Mouse (Mus musculus): ENCODE measurements around the gene Gm21958. TPM values are rescaled to one million over a fixed set of nuclear protein-coding genes. Genes with fewer than 3 reads are reported as not detected.

The Gm21958 gene
- total RNA-seq, 1 experiment = not detected

- no peaks in the 10 kb centered on the region for H3K4me1 ChIP-seq (ENCODE audit: control insufficient read depth in 2 of 2, insufficient read depth in 2 of 2, low read length in 2 of 2, poor library complexity in 1 of 2)
- H3K9me3 ChIP-seq (ENCODE audit: control insufficient read depth, insufficient read depth, low read depth, low read length) = no peaks in the 10 kb centered on the region
- H3K9ac ChIP-seq (ENCODE audit: insufficient read depth, low read depth, low read length, poor library complexity, severe bottlenecking) = no peak overlapping the region
- no peak for DNase-seq (ENCODE audit: low read depth, low spot score)
- TF ChIP-seq HCFC1 (IDR thresholded peaks at IDR 0.05; ENCODE audit: borderline replicate concordance, insufficient read depth, low read length) = no peak
- no peak for TF ChIP-seq ZNF384 (IDR thresholded peaks at IDR 0.05; ENCODE audit: low read depth, low read length)
- TF ChIP-seq ZC3H11A (IDR thresholded peaks at IDR 0.05; ENCODE audit: borderline replicate concordance, low read depth, low read length) = no peak
- no peak for TF ChIP-seq CHD2 (IDR thresholded peaks at IDR 0.05; ENCODE audit: low read depth, low read length)
- TF ChIP-seq MAFK (IDR thresholded peaks at IDR 0.05; ENCODE audit: insufficient read depth, low read depth, low read length) = no peak
- H3K4me3 ChIP-seq (ENCODE audit: insufficient read depth in 1 of 2, low read depth in 1 of 2, low read length in 2 of 2, poor library complexity in 1 of 2, severe bottlenecking in 1 of 2) = no peak overlapping the region
- no peak overlapping the region for H3K27ac ChIP-seq (ENCODE audit: insufficient read depth, low read depth, low read length, poor library complexity, severe bottlenecking)
- in situ Hi-C loops (cut with MboI; ENCODE audit: low sequenced_read_pairs in 2 of 2, unreplicated experiment in 2 of 2) = no loop called here
- H3K36me3 ChIP-seq (ENCODE audit: control insufficient read depth, insufficient read depth, low read length, poor library complexity, severe bottlenecking) = no peaks in the 10 kb centered on the region
These were observed 46.0 kb downstream of the Gm21958 start for GRCm38 (mm10) chr3:54668141-54668540.

Other genes starting within 250 kb of the Gm21958 start
- gene Supt20, start 21.5 kb downstream of the Gm21958 start, total RNA-seq (2012; rRNA removed) = 53.0 and 56.4 TPM in 2 replicates
- gene Exosc8, start 21.0 kb upstream of the Gm21958 start, total RNA-seq (2012; rRNA removed) = 116 and 144 TPM in 2 replicates
- 38.1 and 46.1 TPM in 2 replicates for gene Alg5, start 21.2 kb upstream of the Gm21958 start, total RNA-seq (2012; rRNA removed)
- 0.26 and 0.54 TPM in 2 replicates for gene Smad9, start 41.2 kb upstream of the Gm21958 start, total RNA-seq (2012; rRNA removed)
- 10.4 and 18.1 TPM in 2 replicates for gene Rfxap, start 93.4 kb upstream of the Gm21958 start, total RNA-seq (2012; rRNA removed)
- 0.31 and 0.53 TPM in 2 replicates for gene Sertm1, start 201.5 kb upstream of the Gm21958 start, total RNA-seq (2012; rRNA removed)

All from ES-E14 (cell line).